Mouse (Mus musculus) 3134 (cell line): ENCODE data around the gene Rcbtb2.

Source experiments
- DNase-seq: peaks from one replicate; pipeline ENCODE4 v3.0.0-alpha.2; 2011; ENCODE audit warnings: low spot score; ENCODE audit not compliant: insufficient read length; ENCODE audit errors: extremely low read depth

The Rcbtb2 gene

GRCm38 (mm10) chr14:73199058-73199457 is 76.2 kb downstream of the Rcbtb2 start:
- DNase-seq = no peak

- no peak for DNase-seq
Observed at GRCm38 (mm10) chr14:73201447-73201846, 78.6 kb downstream of the Rcbtb2 start.

GRCm38 (mm10) chr14:73204016-73204415 is 81.2 kb downstream of the Rcbtb2 start:
- no peak for DNase-seq

GRCm38 (mm10) chr14:73209262-73209661 is 86.4 kb downstream of the Rcbtb2 start:
- DNase-seq = no peak

- DNase-seq = no peak
Observed at GRCm38 (mm10) chr14:73210196-73210595, 87.4 kb downstream of the Rcbtb2 start.

GRCm38 (mm10) chr14:73211477-73211876 is 88.6 kb downstream of the Rcbtb2 start:
- no peak for DNase-seq

- DNase-seq = no peak
Observed at GRCm38 (mm10) chr14:73217062-73217461, 94.2 kb downstream of the Rcbtb2 start.

GRCm38 (mm10) chr14:73222316-73222970 is 99.6 kb downstream of the Rcbtb2 start:
- DNase-seq = no peak

GRCm38 (mm10) chr14:73226346-73226745 is 103.5 kb downstream of the Rcbtb2 start:
- DNase-seq = no peak

GRCm38 (mm10) chr14:73226849-73227248 is 104.0 kb downstream of the Rcbtb2 start:
- no peak for DNase-seq

GRCm38 (mm10) chr14:73231286-73231982 is 108.6 kb downstream of the Rcbtb2 start:
- DNase-seq = no peak

GRCm38 (mm10) chr14:73234468-73235031 is 111.7 kb downstream of the Rcbtb2 start:
- peak; percentile 62 for DNase-seq

- peak; percentile 76 for DNase-seq
Observed at GRCm38 (mm10) chr14:73237848-73238321, 115.0 kb downstream of the Rcbtb2 start, which contains the start of gene Lpar6. Gene Lpar6 (plus strand): TSS chr14:73237895.

- peak; percentile 41 for DNase-seq
Observed at GRCm38 (mm10) chr14:73238498-73239250, 115.8 kb downstream of the Rcbtb2 start.

- DNase-seq = peak; percentile 25
Observed at GRCm38 (mm10) chr14:73239291-73239690, 116.5 kb downstream of the Rcbtb2 start.

- DNase-seq = no peak
Observed at GRCm38 (mm10) chr14:73239857-73240256, 117.0 kb downstream of the Rcbtb2 start.

- DNase-seq = no peak
Observed at GRCm38 (mm10) chr14:73244061-73244597, 121.3 kb downstream of the Rcbtb2 start.

GRCm38 (mm10) chr14:73250056-73250455 is 127.2 kb downstream of the Rcbtb2 start:
- DNase-seq = no peak

GRCm38 (mm10) chr14:73252276-73252675 is 129.4 kb downstream of the Rcbtb2 start:
- DNase-seq = no peak

- no peak for DNase-seq
Observed at GRCm38 (mm10) chr14:73253453-73254251, 130.8 kb downstream of the Rcbtb2 start.
